Mouse (Mus musculus): ENCODE measurements around the gene Tssk1.

- TF ChIP-seq CTCF (conservative IDR thresholded peaks at IDR 0.05; ENCODE audit: insufficient read depth, insufficient read length, low read depth, low read length) (no peak), POLR2A (IDR thresholded peaks at IDR 0.05; ENCODE audit: low read depth, low read length) (no peak)
Measured at GRCm38 (mm10) chr16:17898462-17898861, 4.4 kb downstream of the Tssk1 start, which contains the start of the genes Dgcr2 and Tssk2.

Data from kidney, adult 2 months (tissue).